Mouse (Mus musculus) forebrain, embryonic 16.5 days (tissue): ENCODE data around the gene Pclaf. TPM values are rescaled to one million over a fixed set of nuclear protein-coding genes. Genes with fewer than 3 reads are reported as not detected.

Source experiments
- ATAC-seq: fragments of 200-750 bp; cut with Nextera tagmentation; 2 replicates; pipeline ENCODE4 v1.8.0; 2017; ENCODE audit warnings: mild to moderate bottlenecking, moderate library complexity
- H3K27ac ChIP-seq: fragments of 300-500 bp; sonication (generic); 2 replicates; pipeline ENCODE4 v1.5.1; 2014; ENCODE audit warnings: low read length, control low read depth
- H3K27me3 ChIP-seq: fragments of 300-500 bp; sonication (generic); replicated peaks from 2 replicates; pipeline ENCODE4 v1.6.1; 2014; ENCODE audit warnings: low read length; ENCODE audit not compliant: control insufficient read depth, insufficient read depth
- H3K36me3 ChIP-seq: fragments of 300-500 bp; sonication (generic); 2 replicates; pipeline ENCODE4 v1.6.1; 2014; ENCODE audit not compliant: control insufficient read depth, insufficient read depth
- H3K4me1 ChIP-seq: fragments of 300-500 bp; sonication (generic); replicated peaks from 2 replicates; pipeline ENCODE4 v1.6.1; 2014; ENCODE audit warnings: low read length; ENCODE audit not compliant: control insufficient read depth, insufficient read depth
- H3K4me2 ChIP-seq: fragments of 300-500 bp; sonication (generic); 2 replicates; pipeline ENCODE4 v1.6.1; 2014; ENCODE audit warnings: mild to moderate bottlenecking, low read length, control low read depth
- H3K4me3 ChIP-seq: fragments of 300-500 bp; sonication (generic); replicated peaks from 2 replicates; pipeline ENCODE4 v1.5.1; 2014; ENCODE audit warnings: mild to moderate bottlenecking, low read length, control low read depth
- H3K9ac ChIP-seq: fragments of 300-500 bp; sonication (generic); replicated peaks from 2 replicates; pipeline ENCODE4 v1.6.1; 2014; ENCODE audit warnings: low read depth, low read length, control low read depth
- H3K9me3 ChIP-seq: fragments of 300-500 bp; sonication (generic); 2 replicates; pipeline ENCODE4 v1.6.1; 2016; ENCODE audit warnings: low read length; ENCODE audit not compliant: control insufficient read depth
- WGBS: fragments of 180-500 bp; shearing (Covaris S2); extraction: QIAGEN DNeasy Blood & Tissue Kit; methylation state at CpG from one replicate; pipeline ENCODE4 v1.1.7; 2014; 5-methylcytosine and 5-hydroxymethylcytosine counted together
- polyA plus RNA-seq: library from polyadenylated mRNA; unstranded; fragments of >200 nt; fragmentation: Nextera tagmentation; extraction: Ambion mirVana; gene quantifications from 2 replicates; pipeline ENCODE4 v1.2.1, GENCODE M21; 2015

Pclaf gene
- polyA plus RNA-seq = 57.7 and 59.9 TPM in 2 replicates

GRCm38 (mm10) chr9:65890143-65890628, at the start of gene Pclaf:
Gene Pclaf, plus strand, starts transcription at chr9:65890237.
- peak; percentile 95 for ATAC-seq
- H3K27me3 ChIP-seq = no peaks in the 10 kb centered on the region
- WGBS = 0% methylated on average over 21 of the region's 21 CpGs
- peak within 1 kb of the TSS; percentile 51 for H3K4me3 ChIP-seq
- peak within 1 kb of the TSS; percentile 56 for H3K9ac ChIP-seq
- no peaks in the 10 kb centered on the region for H3K9me3 ChIP-seq
- peaks cover 16% of the 10 kb centered on the region for H3K4me1 ChIP-seq
- H3K4me2 ChIP-seq = peak within 1 kb of the TSS; percentile 81
- peaks cover 2% of the 10 kb centered on the region; the same call in 1 of the 2 replicates for H3K36me3 ChIP-seq
- no peak within 1 kb of the TSS for H3K27ac ChIP-seq

GRCm38 (mm10) chr9:65844421-65845165, 45.4 kb upstream of the Pclaf start:
- Histone ChIP-seq H3K36me3 (no peaks in the 10 kb centered on the region), H3K4me2 (no peak overlapping the region), H3K27me3 (no peaks in the 10 kb centered on the region), H3K9me3 (no peaks in the 10 kb centered on the region), H3K27ac (no peak overlapping the region), H3K9ac (no peak overlapping the region), H3K4me1 (peaks cover 19% of the 10 kb centered on the region), H3K4me3 (no peak overlapping the region)
- peak; percentile 43; the same call in 1 of the 2 replicates for ATAC-seq
- 15% methylated on average over 7 of the region's 7 CpGs for WGBS

- Histone ChIP-seq H3K9ac (no peak overlapping the region), H3K9me3 (no peaks in the 10 kb centered on the region), H3K27ac (no peak overlapping the region), H3K4me3 (no peak overlapping the region), H3K4me2 (no peak overlapping the region), H3K36me3 (no peaks in the 10 kb centered on the region), H3K4me1 (peaks cover 19% of the 10 kb centered on the region), H3K27me3 (no peaks in the 10 kb centered on the region)
- ATAC-seq = no peak
These were observed 41.9 kb upstream of the Pclaf start for GRCm38 (mm10) chr9:65848154-65848553.

DNA sequence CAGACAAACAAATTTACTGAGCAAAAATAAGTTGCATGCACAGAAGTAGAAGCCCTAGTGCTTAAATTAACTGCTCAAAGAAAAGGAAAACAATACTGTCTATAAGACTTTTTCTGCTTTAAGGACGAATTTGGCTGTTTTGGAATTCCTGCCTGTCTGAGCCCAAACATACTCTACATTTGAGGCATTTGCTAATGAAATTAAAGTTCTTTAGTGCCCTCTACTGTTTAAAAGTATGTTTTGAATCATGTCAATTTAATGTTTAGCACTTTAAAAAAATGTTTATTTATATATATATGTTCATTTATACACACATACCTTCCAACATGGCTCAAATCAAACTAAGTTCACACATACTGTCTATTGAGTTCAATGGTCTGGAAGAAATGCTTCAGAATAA, 39.8 kb upstream of the Pclaf start:
- Histone ChIP-seq H3K9ac (no peak overlapping the region), H3K9me3 (no peaks in the 10 kb centered on the region), H3K27me3 (no peaks in the 10 kb centered on the region), H3K27ac (no peak overlapping the region), H3K36me3 (no peaks in the 10 kb centered on the region), H3K4me2 (no peak overlapping the region), H3K4me3 (no peak overlapping the region), H3K4me1 (peaks cover 4% of the 10 kb centered on the region)
- ATAC-seq = no peak
- WGBS = 0% methylated on average over 1 of the region's 1 CpGs

GRCm38 (mm10) chr9:65859656-65860055, 30.4 kb upstream of the Pclaf start:
- no peak overlapping the region for H3K9ac ChIP-seq
- no peaks in the 10 kb centered on the region for H3K4me1 ChIP-seq
- peaks cover 12% of the 10 kb centered on the region for H3K36me3 ChIP-seq
- 72% methylated on average over 1 of the region's 1 CpGs for WGBS
- H3K4me2 ChIP-seq = no peak overlapping the region
- ATAC-seq = no peak
- no peak overlapping the region for H3K4me3 ChIP-seq
- H3K27ac ChIP-seq = no peak overlapping the region
- no peaks in the 10 kb centered on the region for H3K27me3 ChIP-seq
- no peaks in the 10 kb centered on the region for H3K9me3 ChIP-seq

- no peaks in the 10 kb centered on the region for H3K36me3 ChIP-seq
- ATAC-seq = peak; percentile 97
- under 1% methylated on average over 37 of the region's 37 CpGs for WGBS
These were observed 5.3 kb upstream of the Pclaf start for GRCm38 (mm10) chr9:65884564-65885315.

DNA sequence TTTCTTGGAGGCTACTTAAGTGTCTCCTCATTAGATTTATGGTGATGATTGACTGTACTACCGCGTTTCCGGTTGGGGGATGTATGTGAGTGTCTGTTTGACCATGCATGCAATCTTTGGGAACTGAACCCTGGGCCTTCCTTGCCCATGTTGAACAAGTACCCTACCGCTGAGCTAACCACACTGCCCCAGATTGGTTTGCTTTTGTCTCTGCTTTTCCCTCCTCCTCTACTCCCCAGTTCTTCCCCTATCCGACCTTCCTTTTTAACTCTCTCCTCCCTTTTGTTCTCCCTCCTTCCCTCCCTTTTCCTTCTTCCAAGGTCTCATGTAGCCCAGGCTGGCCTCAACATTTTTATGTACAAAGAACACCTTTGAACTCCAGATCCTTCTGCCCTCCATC, 1.1 kb downstream of the Pclaf start:
- ATAC-seq = no peak
- 3% methylated on average over 5 of the region's 5 CpGs for WGBS
- H3K4me1 ChIP-seq = peaks cover 13% of the 10 kb centered on the region
- no peak overlapping the region for H3K27ac ChIP-seq
- no peaks in the 10 kb centered on the region for H3K27me3 ChIP-seq
- H3K36me3 ChIP-seq = peaks cover 2% of the 10 kb centered on the region; the same call in 1 of the 2 replicates
- H3K4me3 ChIP-seq = peak overlapping the region; percentile 51
- peak overlapping the region; percentile 81 for H3K4me2 ChIP-seq
- H3K9ac ChIP-seq = peak overlapping the region; percentile 56; the same call in 1 of the 2 replicates
- H3K9me3 ChIP-seq = no peaks in the 10 kb centered on the region

More at GRCm38 (mm10) chr9:65884564-65885315, 5.3 kb upstream of the Pclaf start:
- H3K9ac ChIP-seq = peak overlapping the region; percentile 72
- peak overlapping the region; percentile 61 for H3K4me2 ChIP-seq
- peak overlapping the region; percentile 78 for H3K4me3 ChIP-seq
- peaks cover 10% of the 10 kb centered on the region for H3K4me1 ChIP-seq
- H3K27me3 ChIP-seq = no peaks in the 10 kb centered on the region
- no peaks in the 10 kb centered on the region for H3K9me3 ChIP-seq
- peak overlapping the region; percentile 60 for H3K27ac ChIP-seq

GRCm38 (mm10) chr9:65896977-65897376, 6.9 kb downstream of the Pclaf start:
- Histone ChIP-seq H3K27ac (no peak overlapping the region), H3K9me3 (no peaks in the 10 kb centered on the region), H3K9ac (no peak overlapping the region), H3K36me3 (peaks cover 2% of the 10 kb centered on the region; the same call in 1 of the 2 replicates), H3K4me3 (no peak overlapping the region), H3K4me1 (no peaks in the 10 kb centered on the region), H3K27me3 (no peaks in the 10 kb centered on the region), H3K4me2 (no peak overlapping the region)
- ATAC-seq = no peak
- 91% methylated on average over 2 of the region's 2 CpGs for WGBS

- no peaks in the 10 kb centered on the region for H3K27me3 ChIP-seq
- H3K27ac ChIP-seq = no peak overlapping the region
- 97% methylated on average over 3 of the region's 3 CpGs for WGBS
- no peak overlapping the region for H3K4me2 ChIP-seq
- H3K36me3 ChIP-seq = no peaks in the 10 kb centered on the region
- ATAC-seq = no peak
- peaks cover 2% of the 10 kb centered on the region for H3K4me1 ChIP-seq
- H3K9ac ChIP-seq = no peak overlapping the region
- H3K9me3 ChIP-seq = no peaks in the 10 kb centered on the region
- no peak overlapping the region for H3K4me3 ChIP-seq
These were observed 12.8 kb downstream of the Pclaf start for GRCm38 (mm10) chr9:65902879-65903278.
